Mouse (Mus musculus): ENCODE measurements at regions not wholly inside any gene's neighbourhood (a gene's known extent, or its start where the extent isn't known, plus 50 kb on each side); places are given as distances from the start of the nearest gene placed in this dataset.

DNA sequence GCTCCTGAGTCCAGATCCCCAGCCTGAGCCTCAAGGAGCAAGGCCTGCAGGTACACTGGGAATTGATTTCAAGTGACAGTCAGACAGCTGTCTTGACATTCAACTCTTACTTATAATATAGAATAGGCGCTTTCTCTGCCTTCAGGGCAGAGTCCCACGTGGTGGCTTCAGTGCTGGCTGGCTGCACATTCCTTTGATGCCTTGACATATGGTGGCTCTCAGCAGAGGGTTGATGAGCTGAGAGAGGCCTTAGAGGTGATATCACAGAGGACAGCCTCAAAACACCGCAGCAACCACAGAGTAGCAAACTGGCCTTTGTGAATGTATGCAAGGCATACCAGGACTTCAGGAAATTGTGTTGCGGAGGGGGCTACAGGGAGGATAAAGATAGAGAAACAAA is 243.4 kb downstream of the Tle3 start:
- Histone ChIP-seq H3K27ac (no peak overlapping the region), H3K4me3 (ENCODE audit: insufficient read depth in 1 of 2, low read depth in 2 of 2, low read length in 2 of 2) (no peak overlapping the region), H3K9me3 (ENCODE audit: control insufficient read depth, low read length) (no peaks in the 10 kb centered on the region), H3K4me1 (replicated peaks; ENCODE audit: control insufficient read depth in 2 of 2, insufficient read depth in 2 of 2, low read length in 1 of 2) (no peaks in the 10 kb centered on the region), H3K27me3 (ENCODE audit: control insufficient read depth, insufficient read depth, low read length) (no peaks in the 10 kb centered on the region), H3K4me2 (ENCODE audit: low read depth) (no peak overlapping the region), H3K9ac (replicated peaks) (no peak overlapping the region), H3K36me3 (replicated peaks; ENCODE audit: control insufficient read depth, insufficient read depth, low read depth) (no peaks in the 10 kb centered on the region)
- ATAC-seq (ENCODE audit: insufficient read depth) = no peak
- TF ChIP-seq EP300 (IDR thresholded peaks at IDR 0.05; ENCODE audit: low read depth) = no peak
- no peak for TF ChIP-seq CTCF (IDR thresholded peaks at IDR 0.05; ENCODE audit: low read depth)
- DNase-seq (ENCODE audit: low read depth in 3 of 3, low spot score in 3 of 3) = no peak
- WGBS (ENCODE audit: insufficient replicate concordance) = 53% methylated on average over 4 of the region's 4 CpGs

- H3K9ac ChIP-seq (replicated peaks) = no peak overlapping the region
- no peaks in the 10 kb centered on the region for H3K9me3 ChIP-seq (ENCODE audit: control insufficient read depth, low read length)
- no peaks in the 10 kb centered on the region for H3K4me1 ChIP-seq (replicated peaks; ENCODE audit: control insufficient read depth in 2 of 2, insufficient read depth in 2 of 2, low read length in 1 of 2)
- H3K36me3 ChIP-seq (replicated peaks; ENCODE audit: control insufficient read depth, insufficient read depth, low read depth) = no peaks in the 10 kb centered on the region
- WGBS (ENCODE audit: insufficient replicate concordance) = 40% methylated on average over 5 of the region's 5 CpGs
- ATAC-seq (ENCODE audit: insufficient read depth) = no peak
- no peak overlapping the region for H3K4me3 ChIP-seq (ENCODE audit: insufficient read depth in 1 of 2, low read depth in 2 of 2, low read length in 2 of 2)
- H3K27ac ChIP-seq = no peak overlapping the region
- no peak for DNase-seq (ENCODE audit: low read depth in 3 of 3, low spot score in 3 of 3)
- TF ChIP-seq EP300 (IDR thresholded peaks at IDR 0.05; ENCODE audit: low read depth) (no peak), CTCF (IDR thresholded peaks at IDR 0.05; ENCODE audit: low read depth) (no peak)
- no peak overlapping the region for H3K4me2 ChIP-seq (ENCODE audit: low read depth)
- H3K27me3 ChIP-seq (ENCODE audit: control insufficient read depth, insufficient read depth, low read length) = no peaks in the 10 kb centered on the region
Measured at GRCm38 (mm10) chr9:61607576-61607975, 235.4 kb downstream of the Tle3 start.

DNA sequence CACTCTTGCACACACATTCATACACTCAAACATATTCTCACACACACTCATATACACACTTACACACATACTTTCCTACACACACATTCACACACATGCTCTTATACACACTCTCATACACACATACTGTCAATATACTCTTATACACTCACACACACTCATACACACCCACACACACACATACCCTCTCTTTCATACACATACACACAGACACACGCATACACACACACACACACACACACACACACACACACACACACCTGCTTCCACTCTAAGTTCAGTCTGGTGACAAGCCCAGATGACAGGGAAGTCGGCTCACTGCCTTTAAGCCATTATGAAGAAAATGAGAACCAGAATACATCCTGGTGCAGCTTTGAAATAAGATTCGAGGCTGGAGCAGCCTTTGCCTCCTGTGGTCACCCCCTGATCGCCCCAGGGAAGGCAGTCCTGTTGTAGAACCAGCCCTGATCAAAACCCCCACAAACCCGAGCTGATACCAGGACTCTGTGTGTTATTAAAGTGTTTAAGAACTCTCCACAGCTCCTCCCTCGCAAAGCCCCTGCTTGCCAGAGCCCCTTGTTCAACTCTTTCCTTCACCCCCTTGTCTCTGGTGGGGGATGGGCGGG is 230.3 kb downstream of the Tle3 start:
- TF ChIP-seq CTCF (IDR thresholded peaks at IDR 0.05; ENCODE audit: low read depth) (no peak), EP300 (IDR thresholded peaks at IDR 0.05; ENCODE audit: low read depth) (no peak)
- H3K4me3 ChIP-seq (ENCODE audit: insufficient read depth in 1 of 2, low read depth in 2 of 2, low read length in 2 of 2) = no peak overlapping the region
- no peak overlapping the region for H3K27ac ChIP-seq
- H3K4me2 ChIP-seq (ENCODE audit: low read depth) = no peak overlapping the region
- H3K4me1 ChIP-seq (replicated peaks; ENCODE audit: control insufficient read depth in 2 of 2, insufficient read depth in 2 of 2, low read length in 1 of 2) = no peaks in the 10 kb centered on the region
- no peak for ATAC-seq (ENCODE audit: insufficient read depth)
- no peaks in the 10 kb centered on the region for H3K9me3 ChIP-seq (ENCODE audit: control insufficient read depth, low read length)
- 37% methylated on average over 7 of the region's 7 CpGs for WGBS (ENCODE audit: insufficient replicate concordance)
- no peak for DNase-seq (ENCODE audit: low read depth in 3 of 3, low spot score in 3 of 3)
- H3K27me3 ChIP-seq (ENCODE audit: control insufficient read depth, insufficient read depth, low read length) = no peaks in the 10 kb centered on the region
- H3K9ac ChIP-seq (replicated peaks) = no peak overlapping the region
- H3K36me3 ChIP-seq (replicated peaks; ENCODE audit: control insufficient read depth, insufficient read depth, low read depth) = no peaks in the 10 kb centered on the region

GRCm38 (mm10) chr9:61601911-61602310 is 229.7 kb downstream of the Tle3 start:
- H3K4me2 ChIP-seq (ENCODE audit: low read depth) = no peak overlapping the region
- H3K9ac ChIP-seq (replicated peaks) = no peak overlapping the region
- H3K27ac ChIP-seq = no peak overlapping the region
- WGBS (ENCODE audit: insufficient replicate concordance) = 57% methylated on average over 6 of the region's 6 CpGs
- TF ChIP-seq EP300 (IDR thresholded peaks at IDR 0.05; ENCODE audit: low read depth) (no peak), CTCF (IDR thresholded peaks at IDR 0.05; ENCODE audit: low read depth) (no peak)
- H3K9me3 ChIP-seq (ENCODE audit: control insufficient read depth, low read length) = no peaks in the 10 kb centered on the region
- no peak for ATAC-seq (ENCODE audit: insufficient read depth)
- DNase-seq (ENCODE audit: low read depth in 3 of 3, low spot score in 3 of 3) = no peak
- no peaks in the 10 kb centered on the region for H3K36me3 ChIP-seq (replicated peaks; ENCODE audit: control insufficient read depth, insufficient read depth, low read depth)
- H3K4me1 ChIP-seq (replicated peaks; ENCODE audit: control insufficient read depth in 2 of 2, insufficient read depth in 2 of 2, low read length in 1 of 2) = no peaks in the 10 kb centered on the region
- no peak overlapping the region for H3K4me3 ChIP-seq (ENCODE audit: insufficient read depth in 1 of 2, low read depth in 2 of 2, low read length in 2 of 2)
- no peaks in the 10 kb centered on the region; the same call in 1 of the 2 replicates for H3K27me3 ChIP-seq (ENCODE audit: control insufficient read depth, insufficient read depth, low read length)

DNA sequence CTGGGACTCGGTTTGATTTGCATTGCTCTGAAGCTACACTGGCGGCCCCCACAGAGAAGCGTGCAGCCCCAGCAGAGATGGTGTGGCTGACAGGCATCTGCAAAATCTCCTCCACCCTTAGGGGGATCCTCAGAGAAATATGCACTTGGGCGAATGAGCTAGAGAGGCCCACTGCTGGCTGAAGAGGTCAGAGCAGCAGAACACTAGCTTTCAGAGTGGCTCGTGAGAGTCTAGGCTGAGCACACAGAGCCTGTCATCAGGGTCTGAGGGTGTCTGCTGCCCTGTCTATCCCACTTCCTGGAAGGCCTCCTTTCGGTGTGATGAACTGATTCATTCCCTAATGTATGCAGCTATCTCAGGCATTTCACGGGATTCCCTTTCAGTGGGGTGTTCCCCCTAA is 225.1 kb downstream of the Tle3 start:
- Histone ChIP-seq H3K27me3 (ENCODE audit: control insufficient read depth, insufficient read depth, low read length) (no peaks in the 10 kb centered on the region; the same call in 1 of the 2 replicates), H3K36me3 (replicated peaks; ENCODE audit: control insufficient read depth, insufficient read depth, low read depth) (no peaks in the 10 kb centered on the region), H3K4me2 (ENCODE audit: low read depth) (no peak overlapping the region), H3K4me3 (ENCODE audit: insufficient read depth in 1 of 2, low read depth in 2 of 2, low read length in 2 of 2) (no peak overlapping the region), H3K27ac (no peak overlapping the region), H3K9ac (replicated peaks) (no peak overlapping the region), H3K9me3 (ENCODE audit: control insufficient read depth, low read length) (no peaks in the 10 kb centered on the region), H3K4me1 (replicated peaks; ENCODE audit: control insufficient read depth in 2 of 2, insufficient read depth in 2 of 2, low read length in 1 of 2) (no peaks in the 10 kb centered on the region)
- no peak for DNase-seq (ENCODE audit: low read depth in 3 of 3, low spot score in 3 of 3)
- TF ChIP-seq EP300 (IDR thresholded peaks at IDR 0.05; ENCODE audit: low read depth) (no peak), CTCF (IDR thresholded peaks at IDR 0.05; ENCODE audit: low read depth) (no peak)
- ATAC-seq (ENCODE audit: insufficient read depth) = no peak
- 26% methylated on average over 7 of the region's 7 CpGs for WGBS (ENCODE audit: insufficient replicate concordance)
